In genomic region chr4:31426169-31427030, GRCm38 (mm10) we compare ENCODE assay signal across 14 mouse cellular contexts.
"Had no signal": no experiment of that assay in that cellular context is flagged by ENCODE, and none has a peak within 500 bp of the region (broad histone marks: within the 10 kb centered on the region; RNA-seq: fewer than 3 reads in every experiment).

No protein-coding gene starts in this region.

- ATAC-seq: lung, postnatal 0 days had no signal

- H3K4me2 ChIP-seq: kidney, embryonic 15.5 days; neural tube, embryonic 12.5 days had no signal

- H3K9ac ChIP-seq: kidney, embryonic 15.5 days; liver, embryonic 14.5 days; neural tube, embryonic 12.5 days had no signal

- H3K4me3 ChIP-seq: kidney, embryonic 15.5 days; left cerebral cortex, adult 2 months; limb, embryonic 10.5 days; neural tube, embryonic 12.5 days had no signal

- H3K36me3 ChIP-seq: kidney, embryonic 15.5 days; limb, embryonic 10.5 days; neural tube, embryonic 12.5 days had no signal

- H3K27ac ChIP-seq: kidney, embryonic 15.5 days; left cerebral cortex, adult 2 months; liver, embryonic 14.5 days; neural tube, embryonic 12.5 days had no signal

- H3K9me3 ChIP-seq: kidney, embryonic 15.5 days; limb, embryonic 10.5 days; neural tube, embryonic 12.5 days had no signal

- DNase-seq: kidney, postnatal 14 days; lung, adult 2 months; lung, postnatal 36 days; midbrain, embryonic 14.5 days; right cerebral cortex, postnatal 4 days; spleen, adult 18-20 months; thymus, adult 18-20 months; thymus, postnatal 25 days had no signal

- H3K27me3 ChIP-seq: kidney, embryonic 15.5 days; neural tube, embryonic 12.5 days had no signal

- H3K4me1 ChIP-seq: neural tube, embryonic 12.5 days had no signal
